Comparison of ENCODE assay signal across 12 mouse cellular contexts in genomic region chr7:16172141-16172581, GRCm38 (mm10). TPM values are rescaled to one million over a fixed set of nuclear protein-coding genes. Genes with fewer than 3 reads are reported as not detected.
DNase-seq lines count a peak whose midpoint lies in the region; ATAC-seq and TF ChIP-seq lines count a peak whose summit lies in the region.
"Had no signal": no experiment of that assay in that cellular context is flagged by ENCODE, and none has a peak within 500 bp of the region (broad histone marks: within the 10 kb centered on the region; RNA-seq: fewer than 3 reads in every experiment).

No protein-coding gene starts in this region.

- no peaks in the 10 kb centered on the region for H3K27me3 ChIP-seq in hindbrain, embryonic 11.5 days (ENCODE audit: control insufficient read depth, insufficient read depth, low read length)

- H3K9me3 ChIP-seq in hindbrain, embryonic 11.5 days (ENCODE audit: control insufficient read depth, low read length), result no peaks in the 10 kb centered on the region

- peak overlapping the region; percentile 97 for H3K27ac ChIP-seq in hindbrain, embryonic 11.5 days (ENCODE audit: low read depth, low read length)
- no peak overlapping the region for H3K27ac ChIP-seq in gastrocnemius, adult 2 months
- H3K27ac ChIP-seq: liver, embryonic 12.5 days had no signal

- peak overlapping the region; percentile 33; the same call in 1 of the 2 replicates for H3K9ac ChIP-seq in hindbrain, embryonic 11.5 days (ENCODE audit: low read depth, low read length)
- H3K9ac ChIP-seq: liver, embryonic 12.5 days had no signal

- peaks cover 16% of the 10 kb centered on the region for H3K4me1 ChIP-seq in hindbrain, embryonic 11.5 days (replicated peaks; ENCODE audit: control insufficient read depth, insufficient read depth, low read length)

- 0% methylated on average over 1 of the region's 1 CpGs for WGBS in hindbrain, embryonic 11.5 days

- 0 out of 2 replicates have a peak, but pooled peaks cover 2% of the 10 kb centered on the region for H3K36me3 ChIP-seq in hindbrain, embryonic 11.5 days (ENCODE audit: control insufficient read depth, insufficient read depth, low read length)
- H3K36me3 ChIP-seq: liver, embryonic 12.5 days had no signal

- no peak for TF ChIP-seq CTCF in gastrocnemius, adult 2 months (IDR thresholded peaks at IDR 0.05)

- peak; percentile 84 for ATAC-seq in hindbrain, embryonic 11.5 days (ENCODE audit: low FRiP score)
- ATAC-seq: liver, embryonic 12.5 days had no signal

- intact Hi-C loops in gastrocnemius, adult 2 months (cut with DNase I), result no loop called here

- DNase-seq in cerebellum, adult 18-20 months, result peak; percentile 42 to 50
- no peak for DNase-seq in cerebellum, adult 11 months
- DNase-seq in embryo, embryonic 10.5 days (ENCODE audit: low spot score), result peak; percentile 84
- peak; percentile 77 for DNase-seq in hindbrain, embryonic 11.5 days (ENCODE audit: low spot score)
- peak; percentile 87 for DNase-seq in neural tube, embryonic 10.5 days (ENCODE audit: extremely low spot score, low spot score)
- DNase-seq in spleen, postnatal 36 days (ENCODE audit: low spot score in 2 of 2), result no peak
- DNase-seq in right cerebral cortex, postnatal 4 days, result no peak
- DNase-seq in gastrocnemius, adult 2 months, result no peak
- DNase-seq: adrenal gland, adult 2 months; gastrocnemius, postnatal 10 days had no signal

- no peak overlapping the region for H3K4me3 ChIP-seq in hindbrain, embryonic 11.5 days (ENCODE audit: low read depth, low read length)
- H3K4me3 ChIP-seq in gastrocnemius, adult 2 months, result no peak overlapping the region
- H3K4me3 ChIP-seq: liver, embryonic 12.5 days had no signal

- H3K4me2 ChIP-seq in hindbrain, embryonic 11.5 days (replicated peaks; ENCODE audit: low read depth, low read length), result no peak overlapping the region
- H3K4me2 ChIP-seq: liver, embryonic 12.5 days had no signal

RNA-seq across cellular contexts. Expression of gene Meis3, which starts 2.7 kb away (rescaled TPM):
- polyA plus RNA-seq in hindbrain, embryonic 11.5 days (2014; fragmentation: Nextera tagmentation; extraction: Ambion mirVana), result 122 and 135 TPM in 2 replicates
- 1 to 10 TPM; 1.5 to 2.0 TPM for total RNA-seq in gastrocnemius, adult 2 months (2021)

RNA-seq across cellular contexts. Expression of gene Slc8a2, which starts 42.5 kb away (rescaled TPM):
- polyA plus RNA-seq in hindbrain, embryonic 11.5 days (2014; fragmentation: Nextera tagmentation; extraction: Ambion mirVana), result 0.84 and 1.0 TPM in 2 replicates
- total RNA-seq in gastrocnemius, adult 2 months (2021), result under 1 TPM; 0.08 to 0.28 TPM
- total RNA-seq: MEL had no signal
- polyA plus RNA-seq: liver, embryonic 12.5 days had no signal

RNA-seq across cellular contexts. Expression of gene Dhx34, which starts 49.7 kb away (rescaled TPM):
- 7.9 and 9.1 TPM in 2 replicates for polyA plus RNA-seq in hindbrain, embryonic 11.5 days (2014; fragmentation: Nextera tagmentation; extraction: Ambion mirVana)
- total RNA-seq in gastrocnemius, adult 2 months (2021), result 1 to 10 TPM; 3.8 to 4.4 TPM

RNA-seq across cellular contexts. Expression of gene Kptn, which starts 52.5 kb away (rescaled TPM):
- 21.7 and 23.1 TPM in 2 replicates for polyA plus RNA-seq in hindbrain, embryonic 11.5 days (2014; fragmentation: Nextera tagmentation; extraction: Ambion mirVana)
- 10 to 100 TPM; 10.3 to 16.0 TPM for total RNA-seq in gastrocnemius, adult 2 months (2021)

Comparison
In these comparisons a context has a peak if more than half of its experiments do, and no peak if none do; other contexts are left out.
1. DNase-seq: peak in cerebellum, adult 18-20 months (2 of 2), embryo, embryonic 10.5 days (single experiment), hindbrain, embryonic 11.5 days (single experiment) and neural tube, embryonic 10.5 days (single experiment); none in cerebellum, adult 11 months (single experiment), spleen, postnatal 36 days (0 of 2), right cerebral cortex, postnatal 4 days (single experiment) and gastrocnemius, adult 2 months (single experiment).